Mouse (Mus musculus): Measurements from ENCODE around the gene Ccdc149. TPM values are rescaled to one million over a fixed set of nuclear protein-coding genes. Genes with fewer than 3 reads are reported as not detected.

Gene Ccdc149
- polyA plus RNA-seq, 1 experiment from 2014 or later = 2.8 TPM

DNA sequence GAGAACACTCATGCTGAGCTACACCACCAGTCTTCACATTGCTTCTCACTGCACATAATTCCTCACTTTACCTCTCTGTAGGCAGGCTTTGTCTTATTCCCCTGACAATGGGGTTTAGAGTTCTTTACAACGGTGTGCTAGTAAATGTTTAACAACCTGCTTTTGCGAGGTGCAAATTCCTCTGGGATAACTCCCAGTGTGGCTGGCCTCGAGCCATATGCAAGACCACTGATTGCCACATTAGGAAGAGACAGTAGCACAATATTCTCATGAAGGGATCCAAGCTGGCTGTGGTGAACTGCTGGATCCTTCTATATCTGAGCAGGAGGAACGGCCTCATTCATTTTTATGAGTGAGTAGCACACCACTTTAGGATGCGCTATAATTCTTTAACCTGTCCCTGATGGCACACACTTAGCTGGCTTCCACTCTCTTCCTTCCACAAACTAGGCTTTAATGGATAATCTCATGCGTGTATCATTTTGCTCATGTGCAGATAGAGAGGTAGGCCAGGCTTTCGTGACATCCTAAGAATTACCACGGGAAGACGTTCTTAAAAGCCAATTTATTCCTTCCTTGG is 114.1 kb downstream of the Ccdc149 start:
- Histone ChIP-seq H3K36me3 (ENCODE audit: control insufficient read depth, insufficient read depth, low read length) (no peaks in the 10 kb centered on the region), H3K27me3 (replicated peaks; ENCODE audit: control insufficient read depth, insufficient read depth, low read length) (no peaks in the 10 kb centered on the region), H3K27ac (ENCODE audit: low read length) (peak overlapping the region; percentile 65), H3K4me1 (ENCODE audit: control insufficient read depth, insufficient read depth, low read length) (peaks cover 19% of the 10 kb centered on the region), H3K9me3 (ENCODE audit: control insufficient read depth, low read length) (no peaks in the 10 kb centered on the region), H3K4me2 (ENCODE audit: low read depth, low read length) (no peak overlapping the region), H3K4me3 (ENCODE audit: low read length) (no peak overlapping the region), H3K9ac (ENCODE audit: low read depth, low read length) (no peak overlapping the region)
- WGBS = 43% methylated on average over 9 of the region's 9 CpGs
- peak; percentile 62 for ATAC-seq

DNA sequence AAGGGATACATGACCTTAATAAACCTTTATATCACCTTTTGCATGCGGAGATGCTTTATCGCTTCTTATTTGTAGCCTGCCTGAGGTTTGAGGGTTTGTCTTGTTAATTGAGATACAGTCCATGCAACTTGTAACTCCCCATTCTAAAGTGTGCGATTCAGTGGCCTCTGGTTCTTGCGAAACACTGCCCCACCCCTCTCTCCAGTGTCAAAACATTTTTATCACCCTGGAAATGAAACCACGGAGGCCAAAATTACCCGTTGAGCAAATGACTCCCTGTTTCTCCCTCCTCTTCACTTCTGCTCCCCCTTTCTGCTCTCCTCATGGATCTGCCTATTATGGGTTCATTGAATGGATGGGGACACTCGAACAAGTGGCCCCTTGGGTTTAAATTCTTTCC is 115.7 kb downstream of the Ccdc149 start:
- no peak for ATAC-seq
- H3K4me2 ChIP-seq (ENCODE audit: low read depth, low read length) = no peak overlapping the region
- no peaks in the 10 kb centered on the region for H3K27me3 ChIP-seq (replicated peaks; ENCODE audit: control insufficient read depth, insufficient read depth, low read length)
- H3K36me3 ChIP-seq (ENCODE audit: control insufficient read depth, insufficient read depth, low read length) = no peaks in the 10 kb centered on the region
- H3K9ac ChIP-seq (ENCODE audit: low read depth, low read length) = no peak overlapping the region
- 75% methylated on average over 7 of the region's 7 CpGs for WGBS
- H3K4me3 ChIP-seq (ENCODE audit: low read length) = no peak overlapping the region
- H3K27ac ChIP-seq (ENCODE audit: low read length) = no peak overlapping the region
- no peaks in the 10 kb centered on the region for H3K9me3 ChIP-seq (ENCODE audit: control insufficient read depth, low read length)
- H3K4me1 ChIP-seq (ENCODE audit: control insufficient read depth, insufficient read depth, low read length) = peaks cover 18% of the 10 kb centered on the region

DNA sequence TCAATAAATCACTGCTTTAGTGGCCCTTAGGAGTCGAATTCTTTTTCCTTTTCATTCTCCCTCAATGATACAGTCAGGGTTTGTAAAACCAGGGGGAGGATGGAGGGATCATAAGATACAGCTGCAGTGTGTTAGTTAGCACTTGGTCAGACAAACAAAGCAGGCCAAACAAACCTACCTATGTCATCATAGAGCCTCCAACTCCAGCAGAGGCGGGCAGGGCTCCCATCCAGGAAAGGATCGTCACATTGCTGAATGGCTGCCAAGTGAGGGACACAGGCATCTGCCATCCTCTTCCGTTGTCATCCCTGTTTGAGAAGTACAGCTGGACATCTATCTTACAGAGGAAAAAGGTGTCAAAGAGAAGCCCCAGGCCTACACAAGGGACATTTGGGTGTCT is 116.9 kb downstream of the Ccdc149 start:
- H3K4me1 ChIP-seq (ENCODE audit: control insufficient read depth, insufficient read depth, low read length) = peaks cover 14% of the 10 kb centered on the region
- H3K4me2 ChIP-seq (ENCODE audit: low read depth, low read length) = no peak overlapping the region
- WGBS = 53% methylated on average over 4 of the region's 4 CpGs
- no peak overlapping the region for H3K27ac ChIP-seq (ENCODE audit: low read length)
- H3K9me3 ChIP-seq (ENCODE audit: control insufficient read depth, low read length) = no peaks in the 10 kb centered on the region
- no peak for ATAC-seq
- H3K4me3 ChIP-seq (ENCODE audit: low read length) = no peak overlapping the region
- H3K27me3 ChIP-seq (replicated peaks; ENCODE audit: control insufficient read depth, insufficient read depth, low read length) = no peaks in the 10 kb centered on the region
- H3K36me3 ChIP-seq (ENCODE audit: control insufficient read depth, insufficient read depth, low read length) = no peaks in the 10 kb centered on the region
- no peak overlapping the region for H3K9ac ChIP-seq (ENCODE audit: low read depth, low read length)

DNA sequence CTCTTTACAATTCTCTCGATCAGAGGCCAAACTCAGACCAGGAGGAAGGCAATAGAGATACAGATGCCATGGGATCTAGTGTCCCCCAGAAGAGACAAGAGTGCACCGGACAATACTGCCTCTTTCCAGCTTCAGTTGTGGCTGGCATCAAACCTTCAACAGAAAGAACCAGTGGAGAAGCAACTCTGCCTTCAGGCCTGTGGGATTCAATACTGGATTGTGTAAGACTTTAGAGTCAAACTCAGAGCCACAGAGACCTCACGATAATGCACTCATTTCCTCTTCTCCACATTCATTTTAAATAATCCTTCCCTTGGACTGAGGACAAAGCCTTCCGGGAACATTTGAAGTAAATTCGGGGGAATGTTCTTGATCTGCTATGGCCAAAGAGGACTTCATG is 118.6 kb downstream of the Ccdc149 start:
- no peaks in the 10 kb centered on the region for H3K36me3 ChIP-seq (ENCODE audit: control insufficient read depth, insufficient read depth, low read length)
- no peak overlapping the region for H3K9ac ChIP-seq (ENCODE audit: low read depth, low read length)
- no peak overlapping the region for H3K4me2 ChIP-seq (ENCODE audit: low read depth, low read length)
- no peaks in the 10 kb centered on the region for H3K9me3 ChIP-seq (ENCODE audit: control insufficient read depth, low read length)
- H3K4me3 ChIP-seq (ENCODE audit: low read length) = no peak overlapping the region
- no peak for ATAC-seq
- H3K27me3 ChIP-seq (replicated peaks; ENCODE audit: control insufficient read depth, insufficient read depth, low read length) = no peaks in the 10 kb centered on the region
- no peak overlapping the region for H3K27ac ChIP-seq (ENCODE audit: low read length)
- WGBS = 88% methylated on average over 5 of the region's 5 CpGs
- peaks cover 14% of the 10 kb centered on the region for H3K4me1 ChIP-seq (ENCODE audit: control insufficient read depth, insufficient read depth, low read length)

DNA sequence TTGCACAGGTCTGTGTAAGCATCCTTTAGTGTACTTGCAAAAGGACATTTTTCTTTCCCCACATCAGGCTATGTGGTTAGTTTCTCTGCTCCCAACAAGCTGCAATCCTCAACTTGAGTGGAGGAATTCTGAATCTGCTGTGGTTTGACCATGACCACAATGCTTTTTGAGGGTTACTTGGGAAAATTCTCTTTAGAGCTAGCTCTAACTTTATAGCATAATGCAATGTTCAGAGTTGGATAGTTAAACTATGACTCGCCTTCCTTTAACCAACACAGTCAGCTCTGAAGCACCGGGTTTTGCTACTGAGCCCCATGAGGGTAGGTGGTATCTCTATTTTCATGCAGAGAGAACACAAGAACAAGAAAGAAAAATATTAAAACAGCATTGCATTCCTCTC is 119.8 kb downstream of the Ccdc149 start:
- Histone ChIP-seq H3K9ac (ENCODE audit: low read depth, low read length) (no peak overlapping the region), H3K4me3 (ENCODE audit: low read length) (no peak overlapping the region), H3K27me3 (replicated peaks; ENCODE audit: control insufficient read depth, insufficient read depth, low read length) (no peaks in the 10 kb centered on the region), H3K9me3 (ENCODE audit: control insufficient read depth, low read length) (no peaks in the 10 kb centered on the region), H3K36me3 (ENCODE audit: control insufficient read depth, insufficient read depth, low read length) (no peaks in the 10 kb centered on the region), H3K27ac (ENCODE audit: low read length) (no peak overlapping the region), H3K4me2 (ENCODE audit: low read depth, low read length) (no peak overlapping the region), H3K4me1 (ENCODE audit: control insufficient read depth, insufficient read depth, low read length) (peaks cover 5% of the 10 kb centered on the region; the same call in 1 of the 2 replicates)
- WGBS = 87% methylated on average over 2 of the region's 2 CpGs
- ATAC-seq = no peak

DNA sequence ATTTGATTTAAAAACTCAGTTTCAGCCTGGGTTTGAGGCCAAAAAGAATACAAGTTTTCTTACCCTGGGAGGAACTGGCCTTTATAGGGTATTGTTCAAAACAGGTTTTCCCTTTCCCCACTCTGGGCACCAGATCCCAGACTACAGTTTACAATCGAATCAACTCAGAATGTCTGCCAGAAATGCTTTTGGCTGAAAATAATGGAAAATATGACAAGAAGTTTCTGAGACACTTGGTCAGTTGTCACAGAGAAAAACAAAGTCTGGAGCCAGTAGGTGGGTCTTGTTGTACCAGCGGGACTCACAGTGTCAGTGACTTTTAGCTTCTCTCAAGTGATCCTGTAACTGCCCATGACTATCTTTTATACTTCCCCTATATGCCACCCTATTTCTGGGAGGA is 120.9 kb downstream of the Ccdc149 start:
- no peak overlapping the region for H3K9ac ChIP-seq (ENCODE audit: low read depth, low read length)
- H3K27me3 ChIP-seq (replicated peaks; ENCODE audit: control insufficient read depth, insufficient read depth, low read length) = no peaks in the 10 kb centered on the region
- H3K4me3 ChIP-seq (ENCODE audit: low read length) = no peak overlapping the region
- H3K36me3 ChIP-seq (ENCODE audit: control insufficient read depth, insufficient read depth, low read length) = no peaks in the 10 kb centered on the region
- no peaks in the 10 kb centered on the region for H3K9me3 ChIP-seq (ENCODE audit: control insufficient read depth, low read length)
- no peak overlapping the region for H3K4me2 ChIP-seq (ENCODE audit: low read depth, low read length)
- no peak overlapping the region for H3K27ac ChIP-seq (ENCODE audit: low read length)
- ATAC-seq = no peak
- 89% methylated on average over 2 of the region's 2 CpGs for WGBS
- no peaks in the 10 kb centered on the region for H3K4me1 ChIP-seq (ENCODE audit: control insufficient read depth, insufficient read depth, low read length)

DNA sequence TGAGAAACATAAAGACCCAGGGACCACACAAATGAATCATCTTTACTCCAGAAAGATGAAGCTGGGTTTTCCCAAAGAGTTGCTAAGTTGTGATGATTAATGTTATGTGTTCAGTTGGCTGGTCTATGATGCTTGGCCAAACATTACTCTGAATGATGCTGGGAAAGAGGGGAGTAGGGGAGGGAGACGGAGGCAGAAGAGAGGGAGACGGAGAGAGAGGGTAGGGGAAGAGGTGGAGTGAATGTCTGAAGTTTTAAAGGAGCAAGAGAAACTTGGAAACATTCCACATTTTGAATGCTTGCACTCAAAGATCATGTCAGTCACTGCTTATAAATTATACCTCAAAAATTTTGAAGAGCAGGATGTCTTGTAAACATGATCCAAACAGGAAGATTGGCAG is 124.4 kb downstream of the Ccdc149 start:
- Histone ChIP-seq H3K4me2 (ENCODE audit: low read depth, low read length) (no peak overlapping the region), H3K36me3 (ENCODE audit: control insufficient read depth, insufficient read depth, low read length) (no peaks in the 10 kb centered on the region), H3K27ac (ENCODE audit: low read length) (no peak overlapping the region), H3K4me1 (ENCODE audit: control insufficient read depth, insufficient read depth, low read length) (no peaks in the 10 kb centered on the region), H3K9me3 (ENCODE audit: control insufficient read depth, low read length) (no peaks in the 10 kb centered on the region), H3K9ac (ENCODE audit: low read depth, low read length) (no peak overlapping the region), H3K4me3 (ENCODE audit: low read length) (no peak overlapping the region), H3K27me3 (replicated peaks; ENCODE audit: control insufficient read depth, insufficient read depth, low read length) (no peaks in the 10 kb centered on the region)
- no peak for ATAC-seq
- WGBS = 51% methylated on average over 2 of the region's 2 CpGs

DNA sequence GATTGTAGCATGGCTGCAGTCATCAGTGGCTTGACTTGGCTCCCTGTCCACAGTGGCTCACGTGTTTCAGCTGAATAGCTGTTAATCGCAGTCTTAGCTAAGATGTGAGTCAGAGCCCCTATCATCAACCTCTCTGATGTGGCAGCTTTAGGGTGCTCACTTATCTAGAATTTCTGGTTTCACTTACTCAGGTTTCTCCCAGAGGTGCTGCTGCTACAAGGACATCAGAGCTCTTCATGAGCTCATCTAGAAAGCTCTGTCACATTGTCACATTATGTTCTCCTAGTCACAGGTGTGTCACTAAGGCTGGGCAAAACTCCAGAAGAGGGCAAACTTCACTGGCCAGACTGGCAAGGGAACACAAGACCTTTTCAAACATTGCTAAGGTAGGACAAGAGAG is 132.2 kb downstream of the Ccdc149 start:
- Histone ChIP-seq H3K27ac (ENCODE audit: low read length) (no peak overlapping the region), H3K27me3 (replicated peaks; ENCODE audit: control insufficient read depth, insufficient read depth, low read length) (no peaks in the 10 kb centered on the region), H3K9me3 (ENCODE audit: control insufficient read depth, low read length) (no peaks in the 10 kb centered on the region), H3K4me2 (ENCODE audit: low read depth, low read length) (no peak overlapping the region), H3K9ac (ENCODE audit: low read depth, low read length) (no peak overlapping the region), H3K4me1 (ENCODE audit: control insufficient read depth, insufficient read depth, low read length) (no peaks in the 10 kb centered on the region), H3K36me3 (ENCODE audit: control insufficient read depth, insufficient read depth, low read length) (no peaks in the 10 kb centered on the region), H3K4me3 (ENCODE audit: low read length) (no peak overlapping the region)
- WGBS = 71% methylated on average over 2 of the region's 2 CpGs
- peak; percentile 52; the same call in 1 of the 2 replicates for ATAC-seq

DNA sequence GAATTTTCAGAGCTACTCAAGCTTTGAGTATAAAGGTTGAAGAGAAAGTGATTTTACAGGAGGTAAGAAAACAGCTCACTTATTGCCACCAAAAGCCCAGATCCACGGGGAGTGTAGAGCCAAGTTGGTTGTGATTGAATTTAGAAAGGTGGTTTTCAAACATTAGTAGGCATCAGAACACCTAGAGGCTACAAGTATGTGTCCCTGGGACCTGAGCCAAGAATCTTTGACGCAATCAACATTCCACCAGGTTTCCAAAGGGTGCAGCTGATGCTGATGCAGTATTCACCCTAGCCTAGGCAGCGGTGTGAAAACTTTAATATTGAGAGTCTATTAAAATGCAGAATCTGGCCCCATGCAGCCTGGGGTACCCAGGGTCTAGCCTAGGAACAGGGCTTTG is 135.7 kb downstream of the Ccdc149 start:
- H3K27ac ChIP-seq (ENCODE audit: low read length) = no peak overlapping the region
- 77% methylated on average over 3 of the region's 3 CpGs for WGBS

DNA sequence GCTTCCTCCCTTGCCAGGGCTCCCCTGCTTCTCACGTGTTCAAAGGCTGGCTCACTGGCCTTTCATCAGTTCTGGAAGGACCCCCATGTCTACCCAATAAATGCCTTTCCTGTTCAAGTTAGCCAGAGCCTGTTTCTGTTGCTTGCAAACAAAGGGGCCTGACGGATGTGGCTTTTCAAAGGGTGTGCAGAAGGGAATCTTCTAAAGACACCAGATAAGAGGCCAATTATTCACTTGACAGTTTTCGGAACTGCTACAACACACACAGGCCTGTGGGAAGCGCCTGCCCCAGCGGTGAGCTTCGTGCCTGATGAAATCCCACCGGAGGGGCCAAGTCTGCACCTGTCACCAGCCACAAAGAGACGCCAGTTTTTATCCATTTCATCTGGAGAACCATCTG is 139.2 kb downstream of the Ccdc149 start:
- Histone ChIP-seq H3K4me3 (ENCODE audit: low read length) (no peak overlapping the region), H3K27ac (ENCODE audit: low read length) (no peak overlapping the region), H3K9ac (ENCODE audit: low read depth, low read length) (no peak overlapping the region), H3K4me2 (ENCODE audit: low read depth, low read length) (no peak overlapping the region), H3K27me3 (replicated peaks; ENCODE audit: control insufficient read depth, insufficient read depth, low read length) (no peaks in the 10 kb centered on the region), H3K4me1 (ENCODE audit: control insufficient read depth, insufficient read depth, low read length) (no peaks in the 10 kb centered on the region), H3K9me3 (ENCODE audit: control insufficient read depth, low read length) (no peaks in the 10 kb centered on the region), H3K36me3 (ENCODE audit: control insufficient read depth, insufficient read depth, low read length) (no peaks in the 10 kb centered on the region)
- 33% methylated on average over 8 of the region's 8 CpGs for WGBS
- no peak for ATAC-seq

More for the DNA sequence above, 135.7 kb downstream of the Ccdc149 start:
- H3K4me2 ChIP-seq (ENCODE audit: low read depth, low read length) = no peak overlapping the region
- no peaks in the 10 kb centered on the region for H3K27me3 ChIP-seq (replicated peaks; ENCODE audit: control insufficient read depth, insufficient read depth, low read length)
- H3K9me3 ChIP-seq (ENCODE audit: control insufficient read depth, low read length) = no peaks in the 10 kb centered on the region
- no peak overlapping the region for H3K4me3 ChIP-seq (ENCODE audit: low read length)
- H3K9ac ChIP-seq (ENCODE audit: low read depth, low read length) = no peak overlapping the region
- no peaks in the 10 kb centered on the region for H3K4me1 ChIP-seq (ENCODE audit: control insufficient read depth, insufficient read depth, low read length)
- no peaks in the 10 kb centered on the region for H3K36me3 ChIP-seq (ENCODE audit: control insufficient read depth, insufficient read depth, low read length)
- no peak for ATAC-seq
